Mouse (Mus musculus): ENCODE measurements around the gene Utp11. TPM values are rescaled to one million over a fixed set of nuclear protein-coding genes. Genes with fewer than 3 reads are reported as not detected.

Gene Utp11
- polyA plus RNA-seq, 1 experiment, result 13.8 TPM

- H3K4me1 ChIP-seq, result peaks cover 33% of the 10 kb centered on the region
- no peak overlapping the region for H3K4me3 ChIP-seq (replicated peaks)
- no peaks in the 10 kb centered on the region for H3K36me3 ChIP-seq (replicated peaks; ENCODE audit: low read length)
- H3K27me3 ChIP-seq (replicated peaks), result peaks cover 97% of the 10 kb centered on the region
- TF ChIP-seq GATA1 (IDR thresholded peaks at IDR 0.05; ENCODE audit: borderline replicate concordance, low read length) (no peak), FLI1 (IDR thresholded peaks at IDR 0.05; ENCODE audit: low read length) (no peak)
- H3K9me3 ChIP-seq, result no peaks in the 10 kb centered on the region
These were observed 32.8 kb downstream of the Utp11 start for GRCm38 (mm10) chr4:124660603-124661002.

- no peak for TF ChIP-seq FLI1 (IDR thresholded peaks at IDR 0.05; ENCODE audit: low read length)
- TF ChIP-seq GATA1 (IDR thresholded peaks at IDR 0.05; ENCODE audit: borderline replicate concordance, low read length), result no peak
- no peaks in the 10 kb centered on the region for H3K36me3 ChIP-seq (replicated peaks; ENCODE audit: low read length)
- peaks cover 97% of the 10 kb centered on the region for H3K27me3 ChIP-seq (replicated peaks)
- peak overlapping the region; percentile 84 for H3K4me3 ChIP-seq (replicated peaks)
- H3K9me3 ChIP-seq, result no peaks in the 10 kb centered on the region
- peaks cover 33% of the 10 kb centered on the region for H3K4me1 ChIP-seq
These were observed 33.9 kb downstream of the Utp11 start for GRCm38 (mm10) chr4:124659251-124660217.

- TF ChIP-seq FLI1 (IDR thresholded peaks at IDR 0.05; ENCODE audit: low read length) (no peak), GATA1 (IDR thresholded peaks at IDR 0.05; ENCODE audit: borderline replicate concordance, low read length) (no peak)
- H3K4me1 ChIP-seq, result peaks cover 33% of the 10 kb centered on the region
- no peaks in the 10 kb centered on the region for H3K9me3 ChIP-seq
- H3K4me3 ChIP-seq (replicated peaks), result peak overlapping the region; percentile 86
- peaks cover 95% of the 10 kb centered on the region for H3K27me3 ChIP-seq (replicated peaks)
- H3K36me3 ChIP-seq (replicated peaks; ENCODE audit: low read length), result no peaks in the 10 kb centered on the region
These were observed 35.0 kb downstream of the Utp11 start for GRCm38 (mm10) chr4:124658412-124658851.

GRCm38 (mm10) chr4:124657781-124658180 is 35.6 kb downstream of the Utp11 start:
- peak overlapping the region; percentile 86 for H3K4me3 ChIP-seq (replicated peaks)

GRCm38 (mm10) chr4:124656854-124657650 is 36.3 kb downstream of the Utp11 start:
- Histone ChIP-seq H3K27me3 (replicated peaks) (peaks cover 95% of the 10 kb centered on the region), H3K4me1 (peaks cover 36% of the 10 kb centered on the region), H3K36me3 (replicated peaks; ENCODE audit: low read length) (no peaks in the 10 kb centered on the region), H3K9me3 (no peaks in the 10 kb centered on the region), H3K4me3 (replicated peaks) (peak overlapping the region; percentile 86)
- no peak for TF ChIP-seq FLI1 (IDR thresholded peaks at IDR 0.05; ENCODE audit: low read length)
- no peak for TF ChIP-seq GATA1 (IDR thresholded peaks at IDR 0.05; ENCODE audit: borderline replicate concordance, low read length)

More at GRCm38 (mm10) chr4:124657781-124658180, 35.6 kb downstream of the Utp11 start:
- Histone ChIP-seq H3K36me3 (replicated peaks; ENCODE audit: low read length) (no peaks in the 10 kb centered on the region), H3K9me3 (no peaks in the 10 kb centered on the region), H3K27me3 (replicated peaks) (peaks cover 95% of the 10 kb centered on the region), H3K4me1 (peaks cover 34% of the 10 kb centered on the region)
- no peak for TF ChIP-seq GATA1 (IDR thresholded peaks at IDR 0.05; ENCODE audit: borderline replicate concordance, low read length)
- no peak for TF ChIP-seq FLI1 (IDR thresholded peaks at IDR 0.05; ENCODE audit: low read length)

- Histone ChIP-seq H3K9me3 (no peaks in the 10 kb centered on the region), H3K4me3 (replicated peaks) (peak within 1 kb of the TSS; percentile 86), H3K27me3 (replicated peaks) (peaks cover 94% of the 10 kb centered on the region)
These were observed 36.9 kb downstream of the Utp11 start, which contains the start of gene Pou3f1 for GRCm38 (mm10) chr4:124656518-124656853. Pou3f1 (plus strand) TSS chr4:124656807.

GRCm38 (mm10) chr4:124652886-124653285 is 40.5 kb downstream of the Utp11 start:
- no peak for TF ChIP-seq FLI1 (IDR thresholded peaks at IDR 0.05; ENCODE audit: low read length)
- TF ChIP-seq GATA1 (IDR thresholded peaks at IDR 0.05; ENCODE audit: borderline replicate concordance, low read length), result no peak
- Histone ChIP-seq H3K4me1 (peaks cover 17% of the 10 kb centered on the region), H3K36me3 (replicated peaks; ENCODE audit: low read length) (no peaks in the 10 kb centered on the region), H3K4me3 (replicated peaks) (no peak overlapping the region), H3K27me3 (replicated peaks) (peaks cover 95% of the 10 kb centered on the region), H3K9me3 (no peaks in the 10 kb centered on the region)

More at GRCm38 (mm10) chr4:124656518-124656853, 36.9 kb downstream of the Utp11 start, which contains the start of gene Pou3f1:
- TF ChIP-seq FLI1 (IDR thresholded peaks at IDR 0.05; ENCODE audit: low read length) (no peak), GATA1 (IDR thresholded peaks at IDR 0.05; ENCODE audit: borderline replicate concordance, low read length) (no peak)
- Histone ChIP-seq H3K36me3 (replicated peaks; ENCODE audit: low read length) (no peaks in the 10 kb centered on the region), H3K4me1 (peaks cover 36% of the 10 kb centered on the region)

GRCm38 (mm10) chr4:124647909-124648308 is 45.5 kb downstream of the Utp11 start:
- no peaks in the 10 kb centered on the region for H3K36me3 ChIP-seq (replicated peaks; ENCODE audit: low read length)
- peaks cover 80% of the 10 kb centered on the region for H3K27me3 ChIP-seq (replicated peaks)
- no peak for TF ChIP-seq FLI1 (IDR thresholded peaks at IDR 0.05; ENCODE audit: low read length)
- no peak for TF ChIP-seq GATA1 (IDR thresholded peaks at IDR 0.05; ENCODE audit: borderline replicate concordance, low read length)
- no peaks in the 10 kb centered on the region for H3K9me3 ChIP-seq
- peaks cover 28% of the 10 kb centered on the region for H3K4me1 ChIP-seq
- H3K4me3 ChIP-seq (replicated peaks), result no peak overlapping the region

GRCm38 (mm10) chr4:124646591-124646990 is 46.8 kb downstream of the Utp11 start:
- Histone ChIP-seq H3K4me1 (peaks cover 25% of the 10 kb centered on the region), H3K4me3 (replicated peaks) (peak overlapping the region; percentile 86), H3K36me3 (replicated peaks; ENCODE audit: low read length) (no peaks in the 10 kb centered on the region), H3K9me3 (no peaks in the 10 kb centered on the region), H3K27me3 (replicated peaks) (peaks cover 78% of the 10 kb centered on the region)
- TF ChIP-seq GATA1 (IDR thresholded peaks at IDR 0.05; ENCODE audit: borderline replicate concordance, low read length), result no peak
- no peak for TF ChIP-seq FLI1 (IDR thresholded peaks at IDR 0.05; ENCODE audit: low read length)
